Mouse (Mus musculus) lung, embryonic 14.5 days (tissue): ENCODE measurements around the gene Selenom. TPM values are rescaled to one million over a fixed set of nuclear protein-coding genes. Genes with fewer than 3 reads are reported as not detected.

Source experiments
- ATAC-seq: fragments of 200-750 bp; cut with Nextera tagmentation; 2 replicates; pipeline ENCODE4 v1.8.0; 2017; ENCODE audit warnings: mild to moderate bottlenecking, moderate TSS enrichment, moderate library complexity; ENCODE audit not compliant: insufficient read depth
- DNase-seq: peaks from one replicate; pipeline ENCODE4 v3.0.0-alpha.2; 2015
- H3K27ac ChIP-seq: fragments of 300-500 bp; sonication (generic); 2 replicates; pipeline ENCODE4 v1.5.1; 2014; ENCODE audit warnings: low read depth, mild to moderate bottlenecking, moderate library complexity
- H3K27me3 ChIP-seq: fragments of 300-500 bp; sonication (generic); 2 replicates; pipeline ENCODE4 v1.6.1; 2014; ENCODE audit warnings: low read length, control low read depth; ENCODE audit not compliant: insufficient read depth
- H3K36me3 ChIP-seq: fragments of 300-500 bp; sonication (generic); 2 replicates; pipeline ENCODE4 v1.6.1; 2014; ENCODE audit warnings: control low read depth; ENCODE audit not compliant: insufficient read depth
- H3K4me1 ChIP-seq: fragments of 300-500 bp; sonication (generic); 2 replicates; pipeline ENCODE4 v1.6.1; 2014; ENCODE audit warnings: antibody characterized with exemption, control low read depth; ENCODE audit not compliant: insufficient read depth
- H3K4me2 ChIP-seq: fragments of 300-500 bp; sonication (generic); 2 replicates; pipeline ENCODE4 v1.6.1; 2014; ENCODE audit warnings: mild to moderate bottlenecking
- H3K4me3 ChIP-seq: fragments of 300-500 bp; sonication (generic); 2 replicates; pipeline ENCODE4 v1.5.1; 2014; ENCODE audit warnings: low read depth, low read length
- H3K9ac ChIP-seq: fragments of 300-500 bp; sonication (generic); 2 replicates; pipeline ENCODE4 v1.6.1; 2014
- H3K9me3 ChIP-seq: fragments of 300-500 bp; sonication (generic); 2 replicates; pipeline ENCODE4 v1.6.1; 2016; ENCODE audit warnings: low read depth, low read length, control low read depth
- CTCF ChIP-seq: IDR thresholded peaks from 2 replicates; pipeline ENCODE4 v1.5.1; 2016; ENCODE audit warnings: antibody characterized with exemption, low read depth
- WGBS: fragments of 180-500 bp; shearing (Covaris S2); extraction: QIAGEN DNeasy Blood & Tissue Kit; methylation state at CpG from one replicate; pipeline ENCODE4 v1.1.7; 2014; 5-methylcytosine and 5-hydroxymethylcytosine counted together
- polyA plus RNA-seq: library from polyadenylated mRNA; unstranded; fragments of >200 nt; fragmentation: Nextera tagmentation; extraction: Ambion mirVana; gene quantifications from 2 replicates; pipeline ENCODE4 v1.2.1, GENCODE M21; 2014

Selenom gene
- polyA plus RNA-seq, 1 experiment from 2014 or later, result 100 TPM

- Histone ChIP-seq H3K36me3 (no peaks in the 10 kb centered on the region), H3K9me3 (no peaks in the 10 kb centered on the region), H3K27ac (no peak within 1 kb of the TSS), H3K4me2 (no peak within 1 kb of the TSS), H3K27me3 (no peaks in the 10 kb centered on the region), H3K9ac (no peak within 1 kb of the TSS), H3K4me1 (no peaks in the 10 kb centered on the region; the same call in 1 of the 2 replicates), H3K4me3 (no peak within 1 kb of the TSS)
- DNase-seq, result peak; percentile 12
- no peak; the same call in 1 of the 2 replicates for ATAC-seq
- TF ChIP-seq CTCF, result no peak
- WGBS, result 15% methylated on average over 11 of the region's 11 CpGs
Measured at GRCm38 (mm10) chr11:3487952-3488570, 26.4 kb upstream of the Selenom start, which contains the start of gene Pla2g3. Gene Pla2g3 (plus strand): TSS chr11:3488284.

- DNase-seq, result no peak
- H3K4me3 ChIP-seq, result no peak overlapping the region
- no peaks in the 10 kb centered on the region; the same call in 1 of the 2 replicates for H3K4me1 ChIP-seq
- no peak for ATAC-seq
- no peak overlapping the region for H3K27ac ChIP-seq
- no peak overlapping the region for H3K4me2 ChIP-seq
- no peaks in the 10 kb centered on the region for H3K27me3 ChIP-seq
- no peak for TF ChIP-seq CTCF
- H3K9me3 ChIP-seq, result no peaks in the 10 kb centered on the region
- H3K36me3 ChIP-seq, result no peaks in the 10 kb centered on the region
- 43% methylated on average over 5 of the region's 5 CpGs for WGBS
- H3K9ac ChIP-seq, result no peak overlapping the region
Measured at GRCm38 (mm10) chr11:3489036-3489435, 25.4 kb upstream of the Selenom start.

DNA sequence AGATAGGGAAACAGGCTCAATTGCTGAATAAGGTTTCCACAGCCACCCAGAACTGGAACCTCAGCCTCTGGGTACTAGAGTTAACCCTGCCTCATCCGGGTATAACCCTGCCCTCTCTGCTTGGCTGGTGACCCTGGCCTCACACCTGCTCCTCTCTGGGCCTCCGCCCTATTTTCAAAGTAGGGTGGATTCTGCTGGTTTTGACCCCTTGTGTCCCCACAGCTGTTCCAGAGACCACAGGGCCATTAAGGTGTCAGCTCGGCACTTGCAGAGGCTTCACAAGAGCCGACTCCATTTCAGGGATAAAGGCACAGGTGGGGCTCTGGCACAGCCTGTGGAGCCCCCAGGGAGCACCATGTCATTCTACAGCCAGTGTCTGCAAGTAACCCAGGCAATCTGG lies 21.7 kb upstream of the Selenom start:
- no peak overlapping the region for H3K27ac ChIP-seq
- no peak for ATAC-seq
- DNase-seq, result no peak
- WGBS, result 49% methylated on average over 4 of the region's 4 CpGs
- TF ChIP-seq CTCF, result no peak
- H3K4me1 ChIP-seq, result no peaks in the 10 kb centered on the region; the same call in 1 of the 2 replicates
- H3K27me3 ChIP-seq, result no peaks in the 10 kb centered on the region
- no peak overlapping the region for H3K9ac ChIP-seq
- no peak overlapping the region for H3K4me3 ChIP-seq
- no peaks in the 10 kb centered on the region for H3K36me3 ChIP-seq
- H3K4me2 ChIP-seq, result no peak overlapping the region
- H3K9me3 ChIP-seq, result no peaks in the 10 kb centered on the region

GRCm38 (mm10) chr11:3494857-3495256 lies 19.6 kb upstream of the Selenom start:
- Histone ChIP-seq H3K9me3 (no peaks in the 10 kb centered on the region), H3K4me1 (no peaks in the 10 kb centered on the region; the same call in 1 of the 2 replicates), H3K4me2 (no peak overlapping the region), H3K27ac (no peak overlapping the region), H3K4me3 (no peak overlapping the region), H3K9ac (no peak overlapping the region), H3K27me3 (no peaks in the 10 kb centered on the region), H3K36me3 (no peaks in the 10 kb centered on the region)
- no peak for TF ChIP-seq CTCF
- no peak for DNase-seq
- no peak for ATAC-seq
- WGBS, result 64% methylated on average over 17 of the region's 17 CpGs

DNA sequence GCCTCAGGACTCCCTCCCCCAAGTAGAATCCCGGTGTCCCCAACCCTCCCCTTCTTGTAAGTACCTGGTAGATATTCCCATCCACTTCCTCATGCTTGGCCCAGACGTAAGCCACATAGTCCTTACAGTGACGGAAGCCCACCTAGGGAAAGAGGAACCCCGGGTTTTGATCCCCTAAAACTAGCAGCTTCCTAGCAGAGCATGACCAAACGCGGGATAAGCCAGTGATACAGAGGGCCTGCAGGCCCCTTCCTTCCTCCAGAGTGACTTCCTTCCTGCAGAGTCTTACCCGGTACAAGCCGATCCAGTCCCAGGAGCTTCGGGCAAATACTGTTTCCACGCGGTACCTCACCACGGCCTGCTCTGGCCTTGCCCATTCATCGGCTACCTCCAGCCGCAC lies 19.0 kb upstream of the Selenom start:
- H3K27me3 ChIP-seq, result no peaks in the 10 kb centered on the region
- no peak for TF ChIP-seq CTCF

GRCm38 (mm10) chr11:3496756-3497155 lies 17.7 kb upstream of the Selenom start:
- Histone ChIP-seq H3K4me2 (no peak overlapping the region), H3K36me3 (no peaks in the 10 kb centered on the region), H3K9ac (no peak overlapping the region), H3K27ac (peak overlapping the region; percentile 1; the same call in 1 of the 2 replicates), H3K4me3 (no peak overlapping the region), H3K27me3 (no peaks in the 10 kb centered on the region), H3K9me3 (no peaks in the 10 kb centered on the region), H3K4me1 (no peaks in the 10 kb centered on the region)
- peak; percentile 56 for DNase-seq
- no peak for TF ChIP-seq CTCF
- 45% methylated on average over 5 of the region's 5 CpGs for WGBS
- ATAC-seq, result peak; percentile 49

More for the DNA sequence above, 19.0 kb upstream of the Selenom start:
- no peak overlapping the region for H3K9ac ChIP-seq
- no peak overlapping the region for H3K27ac ChIP-seq
- 80% methylated on average over 14 of the region's 14 CpGs for WGBS
- no peak overlapping the region for H3K4me2 ChIP-seq
- no peaks in the 10 kb centered on the region for H3K9me3 ChIP-seq
- ATAC-seq (no peak), DNase-seq (no peak)
- no peak overlapping the region for H3K4me3 ChIP-seq
- H3K36me3 ChIP-seq, result no peaks in the 10 kb centered on the region
- H3K4me1 ChIP-seq, result no peaks in the 10 kb centered on the region

GRCm38 (mm10) chr11:3497296-3497695 lies 17.2 kb upstream of the Selenom start:
- WGBS, result 93% methylated on average over 1 of the region's 1 CpGs
- no peak overlapping the region for H3K9ac ChIP-seq
- H3K4me3 ChIP-seq, result no peak overlapping the region
- DNase-seq, result no peak
- no peak overlapping the region for H3K4me2 ChIP-seq
- no peak for ATAC-seq
- no peaks in the 10 kb centered on the region for H3K9me3 ChIP-seq
- H3K27me3 ChIP-seq, result no peaks in the 10 kb centered on the region
- no peaks in the 10 kb centered on the region for H3K4me1 ChIP-seq
- no peaks in the 10 kb centered on the region for H3K36me3 ChIP-seq
- H3K27ac ChIP-seq, result 0 out of 2 replicates have a peak overlapping the region, but pooled peaks have one; percentile 1
- no peak for TF ChIP-seq CTCF

GRCm38 (mm10) chr11:3502057-3502456 lies 12.4 kb upstream of the Selenom start:
- no peaks in the 10 kb centered on the region for H3K36me3 ChIP-seq
- DNase-seq (no peak), ATAC-seq (no peak)
- H3K9ac ChIP-seq, result no peak overlapping the region
- TF ChIP-seq CTCF, result no peak
- no peaks in the 10 kb centered on the region for H3K27me3 ChIP-seq
- no peak overlapping the region for H3K4me3 ChIP-seq
- no peaks in the 10 kb centered on the region for H3K9me3 ChIP-seq
- H3K4me1 ChIP-seq, result no peaks in the 10 kb centered on the region
- no peak overlapping the region for H3K4me2 ChIP-seq
- 73% methylated on average over 17 of the region's 17 CpGs for WGBS
- H3K27ac ChIP-seq, result no peak overlapping the region
